Mouse (Mus musculus) spleen, postnatal 36 days (tissue): ENCODE results near the gene Mavs.

ENCODE experiments used
- DNase-seq, 2 experiments: peaks; one replicate each; pipeline ENCODE4 v3.0.0; 2022; ENCODE audit warnings: low spot score in 2 of 2, mixed read lengths in 1 of 2

Mavs gene

GRCm38 (mm10) chr2:131233307-131234126 is at the start of gene Mavs:
Gene Mavs, plus strand, starts transcription at chr2:131234063.
- DNase-seq: peak; percentile 97

- no peak for DNase-seq
Measured at GRCm38 (mm10) chr2:131186343-131186742, 47.5 kb upstream of the Mavs start.

- peak; percentile 88 to 89 for DNase-seq
Measured at GRCm38 (mm10) chr2:131186771-131187601, 46.9 kb upstream of the Mavs start, which contains the start of the genes Cdc25b and Spef1. Gene Cdc25b, plus strand, starts transcription at chr2:131186949. Gene Spef1, minus strand, starts transcription at chr2:131187282.

- DNase-seq: no peak
Measured at GRCm38 (mm10) chr2:131187602-131187922, 46.3 kb upstream of the Mavs start.

GRCm38 (mm10) chr2:131188311-131188710 is 45.6 kb upstream of the Mavs start:
- no peak for DNase-seq

- peak; percentile 55 to 67 for DNase-seq
Measured at GRCm38 (mm10) chr2:131189521-131190309, 44.1 kb upstream of the Mavs start.

- DNase-seq: peak; percentile 78 to 80
Measured at GRCm38 (mm10) chr2:131190344-131191004, 43.4 kb upstream of the Mavs start.

- DNase-seq: peak in 1 of 2 experiments; percentile 38
Measured at GRCm38 (mm10) chr2:131191005-131191390, 42.9 kb upstream of the Mavs start.

- no peak for DNase-seq
Measured at GRCm38 (mm10) chr2:131196606-131197316, 37.1 kb upstream of the Mavs start.

- no peak for DNase-seq
Measured at GRCm38 (mm10) chr2:131200710-131201109, 33.2 kb upstream of the Mavs start.

- no peak for DNase-seq
Measured at GRCm38 (mm10) chr2:131201262-131201661, 32.6 kb upstream of the Mavs start.

GRCm38 (mm10) chr2:131203816-131204409 is 29.9 kb upstream of the Mavs start:
- no peak for DNase-seq

GRCm38 (mm10) chr2:131204410-131204981 is 29.4 kb upstream of the Mavs start:
- peak; percentile 55 to 68 for DNase-seq

- DNase-seq: peak; percentile 44 to 65
Measured at GRCm38 (mm10) chr2:131205521-131206182, 28.2 kb upstream of the Mavs start.

GRCm38 (mm10) chr2:131206778-131207177 is 27.1 kb upstream of the Mavs start, which contains the start of gene Ap5s1:
Gene Ap5s1, plus strand, starts transcription at chr2:131207078.
- DNase-seq: no peak

GRCm38 (mm10) chr2:131208356-131208755 is 25.5 kb upstream of the Mavs start:
- DNase-seq: no peak

- DNase-seq: peak; percentile 48 to 63
Measured at GRCm38 (mm10) chr2:131209125-131209795, 24.6 kb upstream of the Mavs start.

- DNase-seq: peak; percentile 95
Measured at GRCm38 (mm10) chr2:131209969-131210792, 23.7 kb upstream of the Mavs start.
